Mouse (Mus musculus): Measurements from ENCODE around the gene Dgkz. TPM values are rescaled to one million over a fixed set of nuclear protein-coding genes. Genes with fewer than 3 reads are reported as not detected.

Gene Dgkz
- polyA plus RNA-seq, 1 experiment from 2014 or later: 36.3 TPM

DNA sequence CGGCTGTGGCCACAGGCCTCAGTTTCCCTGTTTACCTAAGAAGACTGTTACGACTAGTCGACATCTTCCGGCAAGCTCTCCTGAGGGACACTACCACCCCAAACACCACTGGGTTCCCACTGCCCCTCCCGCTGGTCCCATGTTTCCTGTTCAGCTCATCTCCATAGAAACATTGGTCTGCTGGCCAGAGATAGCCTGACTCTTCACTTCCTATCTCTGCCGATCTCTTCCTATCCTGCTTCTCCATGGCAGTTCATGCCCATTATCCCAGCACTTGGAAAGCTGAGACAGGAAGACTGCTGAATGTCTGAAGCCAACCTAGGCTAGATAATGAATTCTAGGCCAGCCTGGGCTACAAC is 27.5 kb downstream of the Dgkz start:
- Histone ChIP-seq H3K4me1 (peaks cover 67% of the 10 kb centered on the region), H3K4me2 (replicated peaks) (no peak overlapping the region)
- WGBS: 62% methylated on average over 6 of the region's 6 CpGs

DNA sequence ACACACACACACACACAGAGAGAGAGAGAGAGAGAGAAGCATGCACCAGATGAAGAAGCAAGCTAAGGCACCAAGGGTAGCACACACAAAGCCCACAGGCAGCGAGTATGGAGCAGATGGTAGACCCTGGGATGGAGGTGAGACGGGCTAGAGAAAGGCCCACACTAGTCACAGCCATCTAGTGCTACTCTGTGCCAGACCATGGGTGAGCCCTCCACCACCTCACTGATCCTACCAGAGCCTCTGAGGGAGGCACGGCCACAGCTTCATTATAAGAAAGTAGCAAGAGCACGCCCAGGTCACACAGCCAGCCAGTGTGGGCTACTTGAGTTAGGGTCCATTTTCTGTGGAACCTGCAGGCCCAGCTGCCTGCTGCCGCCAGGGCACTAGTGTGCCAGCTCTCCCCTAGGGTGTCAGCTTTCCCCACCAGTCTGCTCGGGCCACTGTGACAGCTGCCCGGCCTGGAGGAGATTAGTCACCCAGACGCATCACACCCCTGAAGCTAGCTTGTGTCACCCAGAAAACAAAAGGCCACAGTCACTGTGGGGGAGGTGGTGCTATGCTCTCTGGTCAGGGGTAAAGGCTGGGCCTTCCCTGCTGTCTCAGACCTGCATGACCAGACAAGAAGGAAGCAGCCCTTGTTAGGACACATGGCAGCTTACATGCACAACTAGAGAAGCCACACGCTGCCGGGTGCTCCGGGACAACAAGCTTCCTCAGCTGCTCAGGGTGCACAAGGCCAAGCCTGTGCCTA is 28.1 kb downstream of the Dgkz start:
- peaks cover 67% of the 10 kb centered on the region for H3K4me1 ChIP-seq
- no peaks in the 10 kb centered on the region; the same call in 1 of the 2 replicates for H3K36me3 ChIP-seq
- H3K4me3 ChIP-seq (replicated peaks): no peak overlapping the region
- ATAC-seq (ENCODE audit: insufficient number of reproducible peaks, low FRiP score, low TSS enrichment, low read depth): peak; percentile 27; the same call in 1 of the 2 replicates
- no peak overlapping the region for H3K9ac ChIP-seq
- H3K27me3 ChIP-seq: no peaks in the 10 kb centered on the region
- no peaks in the 10 kb centered on the region for H3K9me3 ChIP-seq (replicated peaks)
- H3K4me2 ChIP-seq (replicated peaks): no peak overlapping the region
- H3K27ac ChIP-seq (replicated peaks): peak overlapping the region; percentile 68
- WGBS: 48% methylated on average over 11 of the region's 11 CpGs

More for the DNA sequence above, 27.5 kb downstream of the Dgkz start:
- ATAC-seq (ENCODE audit: insufficient number of reproducible peaks, low FRiP score, low TSS enrichment, low read depth): no peak
- H3K9ac ChIP-seq: no peak overlapping the region
- H3K9me3 ChIP-seq (replicated peaks): no peaks in the 10 kb centered on the region
- H3K27me3 ChIP-seq: no peaks in the 10 kb centered on the region
- peak overlapping the region; percentile 68 for H3K27ac ChIP-seq (replicated peaks)
- H3K36me3 ChIP-seq: no peaks in the 10 kb centered on the region; the same call in 1 of the 2 replicates
- H3K4me3 ChIP-seq (replicated peaks): no peak overlapping the region

DNA sequence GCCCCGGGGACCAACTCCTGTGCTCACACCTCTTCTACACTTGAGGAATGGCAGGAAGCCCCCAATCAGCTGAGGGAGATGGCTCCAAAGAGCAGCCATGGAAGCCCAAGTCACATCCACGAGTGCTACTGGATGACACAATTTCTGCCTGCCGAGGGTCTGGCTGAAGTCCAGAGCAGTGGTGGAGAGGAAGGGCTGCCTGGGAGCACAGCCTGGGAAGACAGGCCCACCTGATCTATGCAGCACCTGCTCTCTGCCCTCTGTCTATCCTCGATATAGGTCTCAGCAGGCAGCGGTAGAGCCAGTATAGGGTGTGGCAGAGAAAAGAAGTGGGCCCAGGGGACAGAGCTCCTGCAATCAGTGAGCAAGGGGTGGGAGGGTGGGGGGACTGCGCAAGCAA is 28.8 kb downstream of the Dgkz start:
- Histone ChIP-seq H3K4me3 (replicated peaks) (no peak overlapping the region), H3K27ac (replicated peaks) (no peak overlapping the region), H3K4me2 (replicated peaks) (no peak overlapping the region), H3K9me3 (replicated peaks) (no peaks in the 10 kb centered on the region), H3K9ac (no peak overlapping the region), H3K4me1 (peaks cover 67% of the 10 kb centered on the region), H3K27me3 (no peaks in the 10 kb centered on the region), H3K36me3 (no peaks in the 10 kb centered on the region; the same call in 1 of the 2 replicates)
- WGBS: 42% methylated on average over 6 of the region's 6 CpGs
- no peak for ATAC-seq (ENCODE audit: insufficient number of reproducible peaks, low FRiP score, low TSS enrichment, low read depth)

DNA sequence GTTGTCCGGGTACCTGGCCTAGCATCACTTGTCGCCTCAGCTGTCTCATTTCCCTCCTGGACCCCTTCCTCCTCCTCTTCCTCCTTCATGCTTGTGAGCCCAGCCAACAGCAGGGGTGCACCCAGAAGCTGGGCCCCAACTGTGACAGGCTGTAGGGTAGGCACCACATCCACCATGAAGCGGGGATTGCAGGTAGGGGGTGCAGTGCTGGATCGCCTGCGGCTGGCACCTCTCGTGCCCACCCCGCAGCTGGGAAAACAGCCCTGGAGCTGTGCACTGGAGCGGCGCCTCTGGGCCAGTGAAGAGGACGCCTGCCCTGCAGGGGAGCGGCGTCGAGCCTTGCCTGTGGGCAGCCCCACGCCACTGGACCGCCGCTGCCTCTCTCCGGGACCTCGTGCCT is 30.2 kb downstream of the Dgkz start, which contains the start of gene Gm9821:
Gene Gm9821, plus strand, starts transcription at position 221 of the 400 bp plus-strand sequence.
- peaks cover 62% of the 10 kb centered on the region for H3K4me1 ChIP-seq

DNA sequence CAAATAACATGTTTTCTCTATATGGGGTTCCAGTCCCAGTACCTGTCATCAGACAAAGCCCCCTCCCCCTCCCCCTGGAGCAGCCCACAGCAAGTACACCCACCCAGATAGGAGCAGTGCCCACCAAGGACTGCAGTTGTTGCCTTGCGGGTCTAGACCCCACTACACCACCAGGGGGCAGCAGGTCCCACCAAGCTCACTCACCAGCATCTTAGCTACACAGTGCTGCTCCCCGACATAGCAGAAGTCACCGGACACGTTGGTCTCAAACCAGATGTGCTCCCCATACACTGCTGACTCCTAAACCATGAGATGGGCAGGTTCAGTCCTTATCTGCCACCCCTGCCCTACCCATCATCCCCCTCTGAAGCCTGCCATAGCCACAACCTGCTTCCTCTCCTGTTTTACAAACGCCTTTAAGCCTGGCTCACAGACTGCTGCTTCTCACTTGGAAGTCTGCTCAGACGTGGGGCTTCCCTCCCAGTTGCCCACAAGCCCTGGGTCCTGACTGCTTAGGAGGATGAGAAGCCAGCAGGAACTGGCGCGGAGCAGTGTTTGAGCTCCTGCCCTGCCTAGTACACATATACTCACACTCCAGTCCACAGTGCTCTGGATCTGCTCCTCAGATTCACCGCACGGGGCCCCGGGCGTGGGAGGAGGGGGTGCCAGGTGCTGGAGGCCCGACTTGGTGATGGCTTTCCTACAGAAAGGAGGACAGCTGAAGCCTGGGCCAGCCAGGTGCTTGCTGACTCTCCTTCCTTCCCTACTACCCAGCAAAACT is 31.3 kb downstream of the Dgkz start:
- Histone ChIP-seq H3K27ac (replicated peaks) (no peak overlapping the region), H3K27me3 (no peaks in the 10 kb centered on the region), H3K4me3 (replicated peaks) (no peak overlapping the region), H3K9ac (no peak overlapping the region), H3K9me3 (replicated peaks) (no peaks in the 10 kb centered on the region), H3K36me3 (peaks cover 16% of the 10 kb centered on the region), H3K4me2 (replicated peaks) (no peak overlapping the region), H3K4me1 (peaks cover 51% of the 10 kb centered on the region)
- 37% methylated on average over 13 of the region's 13 CpGs for WGBS
- ATAC-seq (ENCODE audit: insufficient number of reproducible peaks, low FRiP score, low TSS enrichment, low read depth): peak; percentile 53

More for the DNA sequence above, 30.2 kb downstream of the Dgkz start, which contains the start of gene Gm9821:
- no peaks in the 10 kb centered on the region for H3K9me3 ChIP-seq (replicated peaks)
- H3K4me2 ChIP-seq (replicated peaks): no peak within 1 kb of the TSS
- no peaks in the 10 kb centered on the region for H3K27me3 ChIP-seq
- no peak within 1 kb of the TSS for H3K27ac ChIP-seq (replicated peaks)
- H3K4me3 ChIP-seq (replicated peaks): no peak within 1 kb of the TSS
- H3K36me3 ChIP-seq: peaks cover 5% of the 10 kb centered on the region
- no peak for ATAC-seq (ENCODE audit: insufficient number of reproducible peaks, low FRiP score, low TSS enrichment, low read depth)
- 85% methylated on average over 18 of the region's 18 CpGs for WGBS
- no peak within 1 kb of the TSS for H3K9ac ChIP-seq

DNA sequence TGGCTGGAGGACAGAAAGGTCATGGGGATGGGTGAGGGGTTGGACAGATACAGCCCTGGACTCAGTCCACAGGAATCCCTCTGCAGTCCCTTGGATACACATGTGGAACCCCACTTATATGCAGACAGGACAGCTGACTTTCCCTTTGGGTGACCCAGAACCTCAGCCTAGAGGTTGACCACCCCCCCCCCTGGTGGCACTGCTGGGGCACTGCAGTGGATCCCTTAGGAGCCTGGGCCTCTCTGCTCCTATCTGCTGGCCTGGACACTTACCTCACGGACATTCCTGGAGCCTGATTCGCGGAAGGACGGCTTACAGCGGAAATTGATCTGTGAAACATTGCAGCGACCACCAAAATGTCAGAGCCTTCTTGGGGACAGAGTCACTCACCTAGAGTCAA is 33.3 kb downstream of the Dgkz start:
- 73% methylated on average over 6 of the region's 6 CpGs for WGBS
- Histone ChIP-seq H3K27ac (replicated peaks) (no peak overlapping the region), H3K27me3 (no peaks in the 10 kb centered on the region), H3K9me3 (replicated peaks) (no peaks in the 10 kb centered on the region), H3K9ac (no peak overlapping the region), H3K4me3 (replicated peaks) (no peak overlapping the region), H3K36me3 (peaks cover 36% of the 10 kb centered on the region), H3K4me2 (replicated peaks) (no peak overlapping the region), H3K4me1 (peaks cover 32% of the 10 kb centered on the region)
- no peak for ATAC-seq (ENCODE audit: insufficient number of reproducible peaks, low FRiP score, low TSS enrichment, low read depth)

DNA sequence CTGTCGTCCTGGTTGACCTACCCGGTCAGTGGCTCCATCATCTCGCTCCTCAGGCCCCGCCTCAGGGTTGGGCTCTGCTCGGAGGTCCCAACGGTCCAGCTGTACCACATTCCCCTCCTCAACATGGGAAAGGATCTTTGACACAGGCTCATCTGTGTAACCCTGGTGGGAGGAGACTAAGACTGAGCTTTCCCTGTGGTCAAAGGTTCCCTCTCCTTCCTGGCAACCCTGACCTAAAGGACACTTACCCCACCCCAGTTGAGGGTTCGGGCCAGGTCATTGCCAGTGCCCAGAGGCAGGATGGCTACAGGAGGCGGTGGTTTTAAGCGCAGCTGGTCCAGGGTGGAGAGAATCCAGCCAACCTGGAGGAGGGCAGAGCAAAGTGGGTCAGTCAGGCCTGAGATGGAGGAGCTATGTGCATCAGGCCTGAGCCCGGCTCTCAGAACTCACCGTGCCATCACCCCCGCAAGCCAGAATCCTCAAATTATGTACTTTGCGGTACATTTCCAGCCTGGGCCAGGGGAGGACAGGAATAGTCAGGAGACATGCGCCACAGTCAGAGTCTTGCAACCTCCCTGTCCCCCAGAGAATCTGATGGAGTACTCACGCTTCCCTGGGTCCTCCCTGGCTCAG is 36.2 kb downstream of the Dgkz start:
- peaks cover 6% of the 10 kb centered on the region for H3K4me1 ChIP-seq
- H3K36me3 ChIP-seq: peaks cover 65% of the 10 kb centered on the region
- H3K9ac ChIP-seq: no peak overlapping the region
- no peak overlapping the region for H3K4me3 ChIP-seq (replicated peaks)
- H3K27ac ChIP-seq (replicated peaks): no peak overlapping the region
- no peak overlapping the region for H3K4me2 ChIP-seq (replicated peaks)
- 77% methylated on average over 15 of the region's 15 CpGs for WGBS
- ATAC-seq (ENCODE audit: insufficient number of reproducible peaks, low FRiP score, low TSS enrichment, low read depth): no peak
- no peaks in the 10 kb centered on the region for H3K9me3 ChIP-seq (replicated peaks)
- no peaks in the 10 kb centered on the region for H3K27me3 ChIP-seq

DNA sequence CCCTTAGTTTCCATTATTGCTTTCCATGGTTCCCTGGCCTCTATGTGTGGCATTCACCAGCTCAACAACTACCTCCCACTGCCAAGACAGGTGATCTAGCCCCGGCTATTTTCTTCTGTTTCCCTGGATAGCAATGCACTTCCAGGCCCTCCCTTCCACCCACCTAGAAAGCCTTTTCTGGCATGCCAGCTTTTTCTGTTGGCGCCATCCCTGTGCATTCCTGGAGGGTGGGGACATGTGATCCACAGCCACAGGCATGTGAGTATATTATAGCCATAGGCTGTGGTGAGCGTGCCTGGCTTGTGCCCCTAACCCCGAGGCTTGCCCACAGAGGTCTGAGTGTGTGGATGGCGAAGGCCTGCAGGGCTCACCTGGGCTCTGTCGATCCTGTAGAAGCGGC is 39.5 kb downstream of the Dgkz start:
- Histone ChIP-seq H3K27ac (replicated peaks) (no peak overlapping the region), H3K9ac (no peak overlapping the region), H3K27me3 (no peaks in the 10 kb centered on the region), H3K9me3 (replicated peaks) (no peaks in the 10 kb centered on the region), H3K4me2 (replicated peaks) (no peak overlapping the region), H3K36me3 (peaks cover 70% of the 10 kb centered on the region), H3K4me3 (replicated peaks) (no peak overlapping the region), H3K4me1 (peaks cover 21% of the 10 kb centered on the region)
- ATAC-seq (ENCODE audit: insufficient number of reproducible peaks, low FRiP score, low TSS enrichment, low read depth): no peak
- 78% methylated on average over 7 of the region's 7 CpGs for WGBS

DNA sequence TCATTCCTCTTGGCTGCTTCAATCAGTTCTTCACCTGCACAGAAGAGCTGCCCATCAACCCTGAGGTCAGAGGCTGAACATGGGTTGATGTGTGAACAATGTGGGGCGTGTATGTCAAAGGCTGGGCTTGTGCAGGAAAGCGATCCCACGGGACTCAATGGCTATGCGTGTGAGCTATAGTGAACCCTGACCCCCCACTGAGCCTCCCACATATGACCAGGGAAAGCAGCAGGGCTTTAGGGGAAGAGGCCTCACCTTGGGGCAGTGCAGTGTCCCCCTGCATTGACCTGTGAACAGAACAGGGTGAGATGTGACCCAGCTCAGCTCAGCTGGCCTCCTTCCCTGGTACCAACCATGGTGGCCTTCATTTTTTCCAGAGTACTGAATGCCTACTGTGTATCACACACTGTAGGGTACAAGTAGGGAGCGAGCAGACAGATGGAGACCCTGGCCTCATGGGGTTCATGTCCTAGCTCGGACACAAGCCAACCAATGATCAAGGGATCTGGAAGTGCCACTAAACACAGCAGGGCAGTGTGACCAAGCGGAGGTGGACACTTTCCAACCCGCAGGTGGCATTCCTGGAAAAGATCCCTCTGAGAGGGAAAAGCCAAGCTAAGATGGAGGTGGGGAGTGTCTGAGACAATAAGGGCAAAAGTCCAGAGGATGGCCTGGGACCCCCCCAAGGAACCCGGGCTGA is 40.7 kb downstream of the Dgkz start:
- ATAC-seq (ENCODE audit: insufficient number of reproducible peaks, low FRiP score, low TSS enrichment, low read depth): no peak
- H3K4me2 ChIP-seq (replicated peaks): no peak overlapping the region
- 86% methylated on average over 9 of the region's 9 CpGs for WGBS

DNA sequence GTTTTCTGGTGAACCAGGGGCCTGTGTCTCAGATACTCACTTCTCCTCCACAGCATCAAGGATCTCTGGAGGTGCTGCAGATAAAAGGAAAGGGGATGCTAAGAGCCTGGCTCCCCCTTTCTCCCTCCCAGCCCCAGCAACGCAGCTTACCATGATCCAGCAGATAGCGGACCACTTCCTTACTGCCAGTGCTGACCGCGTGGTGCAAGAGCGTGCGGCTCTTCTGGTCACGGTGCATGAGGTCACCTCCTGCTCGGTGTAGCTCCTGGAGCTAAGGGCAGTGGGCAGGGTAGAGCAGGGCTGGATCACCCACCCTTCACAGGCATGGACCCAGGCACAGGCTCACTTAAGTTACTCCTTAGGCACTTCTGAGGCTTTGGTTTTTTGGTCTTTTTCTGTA is 41.6 kb downstream of the Dgkz start:
- Histone ChIP-seq H3K4me2 (replicated peaks) (no peak overlapping the region), H3K4me3 (replicated peaks) (no peak overlapping the region), H3K9ac (no peak overlapping the region), H3K27ac (replicated peaks) (no peak overlapping the region), H3K4me1 (peaks cover 36% of the 10 kb centered on the region), H3K27me3 (no peaks in the 10 kb centered on the region), H3K9me3 (replicated peaks) (no peaks in the 10 kb centered on the region), H3K36me3 (peaks cover 50% of the 10 kb centered on the region)
- 48% methylated on average over 8 of the region's 8 CpGs for WGBS
- ATAC-seq (ENCODE audit: insufficient number of reproducible peaks, low FRiP score, low TSS enrichment, low read depth): no peak

More for the DNA sequence above, 40.7 kb downstream of the Dgkz start:
- H3K9ac ChIP-seq: no peak overlapping the region
- no peak overlapping the region for H3K4me3 ChIP-seq (replicated peaks)
- no peaks in the 10 kb centered on the region for H3K27me3 ChIP-seq
- no peak overlapping the region for H3K27ac ChIP-seq (replicated peaks)
- H3K36me3 ChIP-seq: peaks cover 60% of the 10 kb centered on the region
- H3K9me3 ChIP-seq (replicated peaks): no peaks in the 10 kb centered on the region
- peaks cover 32% of the 10 kb centered on the region for H3K4me1 ChIP-seq

DNA sequence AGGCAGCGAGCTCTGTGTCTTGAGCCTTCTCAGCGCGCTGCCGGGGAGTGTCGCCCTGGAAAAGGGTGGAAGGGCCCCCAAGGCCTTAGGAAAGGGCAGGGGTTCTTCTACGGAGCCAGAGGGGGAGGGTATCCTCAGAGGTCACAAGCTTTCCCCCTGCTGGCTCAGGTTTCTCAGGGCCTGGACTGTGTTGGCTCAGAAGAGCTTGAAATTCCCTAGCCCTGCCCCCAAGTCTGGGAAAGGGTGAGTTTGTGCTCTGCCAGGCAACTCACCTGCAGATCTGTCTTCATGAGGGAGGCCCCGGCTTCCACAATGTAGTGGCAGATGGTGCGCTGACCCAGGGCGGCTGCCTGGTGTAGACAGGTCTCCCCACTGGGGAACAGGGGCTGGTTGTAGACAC is 42.2 kb downstream of the Dgkz start:
- Histone ChIP-seq H3K4me1 (peaks cover 36% of the 10 kb centered on the region), H3K4me3 (replicated peaks) (no peak overlapping the region), H3K36me3 (peaks cover 45% of the 10 kb centered on the region), H3K27me3 (no peaks in the 10 kb centered on the region), H3K27ac (replicated peaks) (0 out of 2 replicates have a peak overlapping the region, but pooled peaks have one; percentile 44), H3K9ac (no peak overlapping the region), H3K4me2 (replicated peaks) (no peak overlapping the region), H3K9me3 (replicated peaks) (no peaks in the 10 kb centered on the region)
- no peak for ATAC-seq (ENCODE audit: insufficient number of reproducible peaks, low FRiP score, low TSS enrichment, low read depth)
- WGBS: 44% methylated on average over 9 of the region's 9 CpGs
